Mouse (Mus musculus): Measurements from ENCODE around the gene Camkk2.

GRCm38 (mm10) chr5:122725453-122725852 is 53.8 kb downstream of the Camkk2 start:
- TF ChIP-seq CTCF (IDR thresholded peaks at IDR 0.05) (no peak), EP300 (IDR thresholded peaks at IDR 0.05) (no peak)
